Mouse (Mus musculus) telencephalon, adult 2 months (tissue): ENCODE results near the gene Slc31a1.

ENCODE experiments used
- DNase-seq: peaks from one replicate; pipeline ENCODE4 v3.0.0-alpha.2; 2011; ENCODE audit warnings: low read depth, low spot score

Slc31a1 gene

DNA sequence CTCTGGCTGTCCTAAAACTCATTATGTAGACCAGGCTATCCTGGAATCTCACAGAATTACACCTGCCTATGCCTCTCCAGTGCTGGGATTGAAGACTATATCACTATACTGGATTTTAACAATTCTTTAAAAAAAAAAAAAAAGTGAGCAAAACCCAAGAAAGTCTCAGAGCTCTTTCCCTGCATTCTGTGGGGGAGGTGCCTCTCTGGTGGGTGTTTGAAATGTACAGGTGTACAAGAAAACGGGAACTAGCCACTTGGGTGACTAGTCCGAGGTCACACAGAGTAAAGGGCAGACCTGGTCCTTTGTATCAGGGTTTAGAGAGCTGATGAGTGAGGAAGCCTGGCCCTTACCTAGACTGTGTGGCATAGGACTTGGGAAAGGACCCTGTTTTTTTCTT, 1.9 kb downstream of the Slc31a1 start:
- no peak for DNase-seq

- no peak for DNase-seq
Observed at GRCm38 (mm10) chr4:62364299-62364698, 3.8 kb downstream of the Slc31a1 start.

- no peak for DNase-seq
Observed at GRCm38 (mm10) chr4:62366291-62366690, 5.8 kb downstream of the Slc31a1 start.

GRCm38 (mm10) chr4:62367586-62367985, 7.1 kb downstream of the Slc31a1 start:
- DNase-seq, result no peak

DNA sequence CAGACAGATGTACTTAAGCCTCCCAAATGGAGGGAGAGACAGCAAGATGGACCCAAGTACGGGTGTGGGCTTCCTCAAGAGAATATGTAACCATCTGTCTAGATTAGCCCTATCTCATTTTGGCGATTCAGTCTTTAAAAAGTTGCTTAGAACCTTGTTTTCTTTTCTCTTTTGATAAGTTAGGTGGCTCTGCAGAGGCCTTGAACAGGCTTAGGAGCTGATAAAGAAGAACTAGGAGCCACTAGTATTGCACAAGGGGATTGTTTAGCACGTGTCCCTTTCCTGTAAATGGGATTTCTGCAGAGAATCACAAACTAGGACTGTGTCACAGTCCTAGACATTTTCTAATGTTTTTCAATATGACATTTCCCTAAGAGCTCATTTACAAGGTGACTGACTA, 8.6 kb downstream of the Slc31a1 start:
- no peak for DNase-seq

DNA sequence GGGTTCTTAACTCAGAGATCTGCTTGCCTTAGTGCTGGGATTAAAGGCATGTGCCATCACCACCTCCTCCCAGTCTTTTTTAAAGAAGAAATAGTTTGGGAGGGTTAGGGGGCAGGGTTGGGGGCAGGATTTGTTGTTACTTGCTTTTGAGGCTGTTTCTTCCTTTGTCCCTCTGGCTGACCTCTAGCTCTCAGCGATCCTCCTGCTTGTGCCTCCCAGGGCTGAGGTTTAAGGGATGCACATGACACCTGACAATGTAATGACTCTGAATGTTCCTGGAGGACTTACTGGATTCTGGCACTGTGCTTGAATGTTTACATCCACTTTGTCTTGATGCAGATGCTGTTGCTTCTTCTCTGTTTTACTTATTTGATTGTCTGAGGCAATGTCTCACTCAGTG, 11.9 kb downstream of the Slc31a1 start:
- DNase-seq, result no peak

GRCm38 (mm10) chr4:62372818-62373520, 12.4 kb downstream of the Slc31a1 start:
- DNase-seq, result no peak

GRCm38 (mm10) chr4:62373668-62374067, 13.1 kb downstream of the Slc31a1 start:
- no peak for DNase-seq

DNA sequence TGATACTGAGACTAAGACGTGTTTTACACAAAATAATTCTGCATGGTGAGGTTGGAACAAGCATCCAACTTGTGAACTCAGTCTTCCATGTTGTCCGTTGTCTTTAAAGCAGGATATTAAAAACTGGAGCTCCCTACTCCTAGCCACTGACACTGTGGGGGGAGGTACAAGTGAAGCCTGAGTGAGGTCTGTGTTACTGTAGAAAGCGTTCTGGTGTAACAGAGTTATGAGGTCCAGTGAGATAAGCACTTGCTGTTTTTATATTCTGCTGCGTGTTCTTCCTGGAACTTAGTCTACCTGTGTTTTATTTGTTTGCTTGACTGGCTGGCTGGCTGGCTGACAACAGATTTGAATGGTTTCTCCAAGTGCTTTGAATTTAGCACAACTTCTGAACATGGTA, 13.8 kb downstream of the Slc31a1 start:
- no peak for DNase-seq

DNA sequence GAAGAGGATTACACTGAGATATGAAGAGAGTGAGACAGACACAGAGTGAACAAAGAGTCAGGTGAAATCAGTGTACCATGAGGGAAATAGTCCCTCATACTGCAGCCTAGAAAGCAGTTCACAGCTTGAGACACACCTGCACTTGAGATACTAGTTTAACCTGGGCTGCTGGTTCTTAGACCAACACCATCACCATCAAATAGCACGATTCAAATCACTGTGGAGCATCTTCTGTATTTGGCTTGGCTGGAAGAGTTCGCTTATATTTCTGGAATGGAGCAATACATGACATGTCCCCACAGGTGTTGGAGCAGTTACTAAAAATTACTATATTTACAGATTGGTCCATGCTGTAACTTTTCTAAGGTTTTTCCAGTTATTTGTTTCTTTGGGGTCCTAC, 15.6 kb downstream of the Slc31a1 start:
- DNase-seq, result no peak

DNA sequence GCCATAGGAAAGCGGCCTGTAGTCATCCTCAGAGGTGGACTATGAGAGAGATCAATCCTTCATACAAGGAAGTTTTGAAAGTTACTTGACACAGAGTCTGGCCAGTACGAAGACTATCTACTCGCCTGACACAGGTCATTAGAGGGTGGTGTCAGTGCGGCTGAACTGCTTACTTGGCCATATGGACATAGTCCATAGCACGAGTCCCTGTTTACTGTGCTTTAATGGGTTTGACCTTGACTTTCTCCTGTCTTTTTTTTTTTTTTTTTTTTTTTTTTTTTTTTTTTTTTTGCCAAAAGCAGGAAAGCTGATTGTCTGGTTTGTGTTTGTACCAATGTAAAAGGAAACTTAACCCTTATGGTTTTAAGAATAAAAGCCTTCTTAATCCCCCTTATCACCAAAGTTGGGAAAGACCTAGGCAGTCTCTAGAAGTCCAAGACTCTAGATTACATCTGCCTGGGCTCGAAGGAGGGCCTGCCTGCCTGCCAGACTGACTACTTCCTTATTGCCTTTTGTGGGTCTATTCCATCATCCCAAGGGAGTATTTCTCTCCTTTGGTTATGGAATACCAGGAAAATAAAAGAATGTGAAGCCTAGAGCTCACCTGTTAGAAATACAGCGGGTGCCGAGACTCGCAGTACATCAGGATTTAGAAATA, 19.3 kb downstream of the Slc31a1 start:
- no peak for DNase-seq

DNA sequence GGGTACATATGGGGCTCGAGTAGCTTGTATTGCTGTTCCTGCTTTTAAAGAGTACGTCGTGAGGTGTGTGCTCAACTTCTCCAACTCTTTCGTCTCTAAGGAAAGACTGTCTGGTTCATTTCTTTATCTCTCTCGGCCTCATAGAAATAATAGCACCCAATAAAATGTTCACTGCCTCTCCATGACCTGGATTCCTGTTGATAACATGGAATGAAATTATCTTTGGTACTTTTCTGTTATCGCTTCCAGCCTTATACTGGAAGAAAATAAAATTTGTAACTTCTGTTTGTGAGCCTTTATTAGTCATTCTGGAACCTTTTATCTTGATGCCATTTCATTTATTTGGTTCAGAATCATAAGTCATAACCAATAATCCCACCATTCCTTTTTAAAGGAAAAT, 22.7 kb downstream of the Slc31a1 start:
- no peak for DNase-seq

DNA sequence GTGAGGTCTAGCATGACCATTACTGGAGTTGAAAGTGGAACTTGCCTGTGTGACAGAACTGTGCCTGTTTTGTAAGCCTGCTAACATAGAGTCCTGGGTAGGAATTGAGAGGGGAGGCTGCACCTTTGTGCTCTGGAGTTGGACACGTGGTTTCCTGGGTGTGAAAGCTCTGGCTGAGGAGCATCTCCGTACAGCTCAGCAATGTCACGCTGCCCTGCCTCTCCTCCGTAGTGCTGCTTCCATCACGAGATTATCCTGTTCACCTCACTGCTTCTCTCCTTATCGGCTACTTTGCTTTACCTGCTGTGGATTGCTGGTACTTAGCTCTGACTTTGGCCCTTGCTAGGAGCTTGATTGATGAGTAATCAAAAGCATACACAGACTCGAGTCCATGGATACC, 23.2 kb downstream of the Slc31a1 start:
- no peak for DNase-seq

DNA sequence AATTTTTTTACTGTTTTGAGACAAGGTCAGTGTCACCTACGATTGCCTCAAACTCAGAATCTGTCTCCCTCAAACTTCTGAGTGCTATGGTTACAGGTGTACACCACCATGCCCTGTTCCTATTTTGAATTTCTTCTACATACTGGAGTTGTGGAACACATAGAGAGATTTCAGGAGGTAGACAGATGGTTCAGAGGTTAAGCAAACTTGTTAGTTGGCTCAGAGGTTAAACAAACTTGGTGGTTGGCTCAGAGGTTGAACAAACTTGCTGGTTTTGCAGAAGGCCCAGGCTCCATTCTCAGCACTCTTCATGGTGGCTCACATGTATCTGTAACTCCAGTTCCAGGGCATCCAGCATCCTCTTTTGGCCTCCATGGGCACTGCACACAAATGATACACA, 23.6 kb downstream of the Slc31a1 start:
- no peak for DNase-seq

DNA sequence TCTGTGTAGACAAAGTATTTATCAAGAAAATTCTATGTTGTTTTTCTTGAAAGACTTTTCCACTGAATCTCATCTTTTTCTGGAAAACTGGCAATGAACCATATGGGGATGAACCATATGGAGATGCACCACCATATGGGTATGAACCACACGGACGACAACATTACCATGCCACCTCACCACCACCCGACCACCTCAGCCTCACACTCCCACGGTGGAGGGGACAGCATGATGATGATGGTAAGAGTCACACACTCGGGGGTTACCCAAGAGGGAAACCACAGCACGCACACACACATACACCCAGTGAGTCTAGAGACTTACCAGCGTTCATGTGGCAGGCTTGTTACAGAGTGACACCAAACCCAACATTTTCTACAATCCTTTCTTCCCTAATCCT, 24.9 kb downstream of the Slc31a1 start:
- DNase-seq, result no peak

DNA sequence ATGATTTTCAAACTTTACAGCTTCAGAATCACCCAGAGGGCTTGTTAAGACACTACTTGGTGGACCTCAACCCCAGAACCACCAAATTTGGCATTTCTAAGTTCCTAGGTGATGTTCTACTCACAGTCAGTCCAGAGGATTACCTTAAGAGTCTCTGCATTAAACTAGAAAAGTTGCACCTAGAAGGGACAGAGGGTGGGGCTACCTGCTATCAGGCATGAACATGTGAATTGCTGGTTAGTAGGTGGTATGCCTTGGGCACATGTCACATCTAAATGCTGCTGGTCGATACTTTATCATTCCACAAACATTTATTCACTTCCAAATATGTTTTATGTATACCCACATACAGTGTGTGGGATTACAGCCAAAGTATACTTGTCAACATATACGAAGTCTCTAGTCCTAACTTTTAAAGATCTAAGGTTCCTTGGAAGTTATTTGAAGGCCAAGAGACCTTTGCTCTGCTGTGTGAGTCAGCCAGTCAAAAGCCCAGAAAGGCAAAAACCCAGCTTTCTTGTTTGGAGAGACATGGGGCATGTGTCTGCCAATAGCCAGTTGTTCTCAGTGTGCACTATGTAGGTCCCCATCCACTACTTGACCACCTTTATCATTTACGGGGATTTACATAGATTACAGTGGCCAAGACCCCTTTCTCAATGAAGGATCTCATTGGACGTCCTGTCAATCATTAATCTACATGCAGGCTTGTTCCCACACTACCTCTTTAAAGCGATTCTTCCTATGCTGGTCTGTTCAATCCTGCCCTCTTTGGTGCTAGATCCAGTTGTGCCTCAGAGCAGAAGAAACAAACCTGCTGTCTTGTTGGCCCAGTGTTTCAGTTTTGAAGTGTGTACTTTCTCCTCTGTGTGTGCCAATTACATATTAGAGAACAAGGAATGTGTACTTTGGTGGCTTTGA, 29.3 kb downstream of the Slc31a1 start:
- DNase-seq, result no peak

- no peak for DNase-seq
Observed at GRCm38 (mm10) chr4:62391892-62392291, 31.4 kb downstream of the Slc31a1 start.

DNA sequence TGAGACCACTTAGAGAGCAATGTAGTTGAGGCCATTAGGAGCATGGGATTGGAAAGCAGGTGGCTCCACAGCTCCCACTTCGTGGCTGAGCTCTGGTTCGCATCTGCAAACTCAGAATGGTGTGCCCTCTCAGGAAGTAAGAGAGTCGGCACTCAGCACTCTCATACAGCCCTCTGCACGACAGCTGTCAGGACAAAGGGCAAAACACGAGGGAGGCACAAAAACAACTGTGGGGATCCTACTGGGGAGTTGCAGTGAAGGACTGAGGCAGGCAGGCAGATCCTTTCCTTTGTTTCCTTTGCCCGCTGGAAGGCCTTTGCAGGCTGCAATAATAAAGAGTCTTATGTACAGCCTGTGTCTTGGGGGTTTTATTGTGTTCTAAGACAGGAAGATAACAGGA, 32.9 kb downstream of the Slc31a1 start:
- no peak for DNase-seq

DNA sequence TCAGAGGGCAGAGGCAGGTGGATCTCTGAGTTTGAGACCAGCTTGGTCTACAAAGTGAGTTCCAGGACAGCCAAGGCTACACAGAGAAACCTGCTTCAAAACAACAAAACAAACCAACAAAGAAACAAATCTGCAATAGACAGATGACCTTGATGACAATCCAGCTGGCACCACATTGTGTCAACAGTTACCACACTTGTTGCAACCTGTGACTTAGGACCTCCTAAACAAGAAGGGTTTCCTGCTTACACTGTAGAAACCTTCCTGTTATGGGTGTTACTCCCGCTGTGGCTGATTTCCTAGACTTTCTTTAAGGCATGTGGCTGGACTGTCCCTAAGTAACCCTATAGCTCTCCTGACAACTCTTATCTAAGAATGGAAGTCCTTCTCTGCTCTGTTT, 35.3 kb downstream of the Slc31a1 start:
- no peak for DNase-seq

GRCm38 (mm10) chr4:62397616-62398365, 37.3 kb downstream of the Slc31a1 start:
- no peak for DNase-seq

DNA sequence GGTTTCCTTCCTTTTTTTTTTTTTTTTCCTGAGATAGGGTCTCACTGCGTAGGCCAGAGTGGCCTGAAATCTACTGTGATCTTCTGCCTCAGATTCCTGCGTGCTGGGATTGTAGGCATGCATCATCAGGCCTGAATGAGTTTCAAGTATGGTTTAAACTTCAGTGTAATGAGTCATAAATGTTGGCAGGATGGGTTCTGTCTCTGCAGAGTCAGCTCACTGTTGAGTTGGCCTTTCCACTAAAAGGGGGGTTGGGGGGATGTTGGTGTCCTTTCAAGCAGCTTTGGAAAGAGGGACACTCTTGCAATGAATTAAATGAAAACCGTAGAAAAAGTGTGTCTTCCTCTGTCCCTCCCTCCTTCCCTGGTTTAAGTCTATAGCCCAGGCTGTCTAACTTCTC, 38.4 kb downstream of the Slc31a1 start:
- no peak for DNase-seq

GRCm38 (mm10) chr4:62406133-62406532, 45.6 kb downstream of the Slc31a1 start:
- no peak for DNase-seq
